Mouse (Mus musculus) hindbrain, postnatal 0 days (tissue): Measurements from ENCODE around the gene 2810408A11Rik. TPM values are rescaled to one million over a fixed set of nuclear protein-coding genes. Genes with fewer than 3 reads are reported as not detected.
"Not testable (repeated sequence)": the region's sequence is repeated elsewhere in the genome, so short reads cannot be mapped to it uniquely, and the experiment has no call there.

Source experiments
- ATAC-seq: fragments of 200-750 bp; cut with Nextera tagmentation; 2 replicates; pipeline ENCODE4 v1.8.0; 2017; ENCODE audit warnings: mild to moderate bottlenecking, moderate TSS enrichment, moderate library complexity
- DNase-seq: peaks from one replicate; pipeline ENCODE4 v3.0.0-alpha.2; 2015; ENCODE audit warnings: low spot score
- H3K27ac ChIP-seq: fragments of 300-500 bp; sonication (generic); 2 replicates; pipeline ENCODE4 v1.5.1; 2014; ENCODE audit warnings: mild to moderate bottlenecking
- H3K27me3 ChIP-seq: fragments of 300-500 bp; sonication (generic); 2 replicates; pipeline ENCODE4 v1.6.1; 2014; ENCODE audit warnings: low read length, mixed read lengths; ENCODE audit not compliant: insufficient read depth
- H3K36me3 ChIP-seq: fragments of 300-500 bp; sonication (generic); 2 replicates; pipeline ENCODE4 v1.6.1; 2014; ENCODE audit warnings: low read length, mixed read lengths; ENCODE audit not compliant: insufficient read depth
- H3K4me1 ChIP-seq: fragments of 300-500 bp; sonication (generic); 2 replicates; pipeline ENCODE4 v1.6.1; 2014; ENCODE audit warnings: antibody characterized with exemption, low read length, mixed read lengths; ENCODE audit not compliant: insufficient read depth
- H3K4me2 ChIP-seq: fragments of 300-500 bp; sonication (generic); 2 replicates; pipeline ENCODE4 v1.6.1; 2014; ENCODE audit warnings: low read depth, mild to moderate bottlenecking, low read length, moderate library complexity, mixed read lengths
- H3K4me3 ChIP-seq: fragments of 300-500 bp; sonication (generic); 2 replicates; pipeline ENCODE4 v1.5.1; 2014; ENCODE audit warnings: low read length
- H3K9ac ChIP-seq: fragments of 300-500 bp; sonication (generic); replicated peaks from 2 replicates; pipeline ENCODE4 v1.6.1; 2014; ENCODE audit warnings: mild to moderate bottlenecking, low read length, moderate library complexity, mixed read lengths
- H3K9me3 ChIP-seq: fragments of 300-500 bp; sonication (generic); 2 replicates; pipeline ENCODE4 v1.6.1; 2016; ENCODE audit warnings: low read length, mixed read lengths
- CTCF ChIP-seq: IDR thresholded peaks from 2 replicates; pipeline ENCODE4 v1.5.1; 2016; ENCODE audit warnings: antibody characterized with exemption, control low read depth, low read depth
- WGBS: fragments of 180-500 bp; shearing (Covaris S2); extraction: QIAGEN DNeasy Blood & Tissue Kit; methylation state at CpG from one replicate; pipeline ENCODE4 v1.1.7; 2014; 5-methylcytosine and 5-hydroxymethylcytosine counted together
- polyA plus RNA-seq: library from polyadenylated mRNA; unstranded; fragments of >200 nt; fragmentation: Nextera tagmentation; extraction: Ambion mirVana; gene quantifications from 2 replicates; pipeline ENCODE4 v1.2.1, GENCODE M21; 2015
- total RNA-seq: library from RNA; depleted of rRNA; stranded (reverse); fragments of >200 nt; gene quantifications from 2 replicates; pipeline ENCODE4 v1.2.3, GENCODE M21; 2014

Gene 2810408A11Rik
- total and polyA plus RNA-seq, 2 experiments from 2014 or later = 6.5 to 9.7 TPM

GRCm38 (mm10) chr11:69865561-69865960, 35.2 kb downstream of the 2810408A11Rik start:
- Histone ChIP-seq H3K4me2 (no peak overlapping the region), H3K27me3 (no peaks in the 10 kb centered on the region), H3K4me1 (no peaks in the 10 kb centered on the region), H3K27ac (no peak overlapping the region), H3K9me3 (no peaks in the 10 kb centered on the region), H3K9ac (no peak overlapping the region), H3K36me3 (no peaks in the 10 kb centered on the region), H3K4me3 (no peak overlapping the region)
- DNase-seq (no peak), ATAC-seq (no peak)
- 65% methylated on average over 9 of the region's 9 CpGs for WGBS
- no peak for TF ChIP-seq CTCF

- Histone ChIP-seq H3K27ac (no peak overlapping the region), H3K9me3 (no peaks in the 10 kb centered on the region), H3K4me2 (no peak overlapping the region), H3K27me3 (0 out of 2 replicates have a peak, but pooled peaks cover under 1% of the 10 kb centered on the region), H3K4me1 (no peaks in the 10 kb centered on the region), H3K4me3 (no peak overlapping the region), H3K9ac (no peak overlapping the region), H3K36me3 (no peaks in the 10 kb centered on the region)
- 44% methylated on average over 8 of the region's 8 CpGs for whole genome bisulfite sequencing
- DNase-seq (no peak), ATAC-seq (no peak)
- no peak for TF ChIP-seq CTCF
Observed at GRCm38 (mm10) chr11:69864138-69864860, 36.5 kb downstream of the 2810408A11Rik start.

GRCm38 (mm10) chr11:69863729-69864128, 37.1 kb downstream of the 2810408A11Rik start:
- H3K27ac ChIP-seq, ATAC-seq, H3K9me3 ChIP-seq, H3K36me3 ChIP-seq, H3K4me3 ChIP-seq, H3K9ac ChIP-seq, H3K4me2 ChIP-seq, H3K4me1 ChIP-seq, H3K27me3 ChIP-seq, DNase-seq: not testable (repeated sequence)
- 78% methylated on average over 3 of the region's 3 CpGs for whole genome bisulfite sequencing

GRCm38 (mm10) chr11:69858113-69858998, 42.4 kb downstream of the 2810408A11Rik start, which contains the start of gene Tnk1:
Tnk1 (minus strand) TSS chr11:69858730.
- Histone ChIP-seq H3K36me3 (no peaks in the 10 kb centered on the region), H3K27me3 (0 out of 2 replicates have a peak, but pooled peaks cover 8% of the 10 kb centered on the region), H3K4me1 (no peaks in the 10 kb centered on the region), H3K4me2 (no peak within 1 kb of the TSS), H3K9ac (no peak within 1 kb of the TSS), H3K27ac (no peak within 1 kb of the TSS), H3K9me3 (no peaks in the 10 kb centered on the region), H3K4me3 (no peak within 1 kb of the TSS)
- ATAC-seq (no peak), DNase-seq (no peak)
- TF ChIP-seq CTCF = no peak
- 24% methylated on average over 30 of the region's 30 CpGs for WGBS

- peak; percentile 61 for ATAC-seq
- WGBS = 20% methylated on average over 16 of the region's 16 CpGs
Observed at GRCm38 (mm10) chr11:69855347-69855746, 45.4 kb downstream of the 2810408A11Rik start.

GRCm38 (mm10) chr11:69854680-69855079, 46.1 kb downstream of the 2810408A11Rik start:
- TF ChIP-seq CTCF = no peak
- Histone ChIP-seq H3K4me1 (no peaks in the 10 kb centered on the region), H3K9ac (no peak overlapping the region), H3K27me3 (0 out of 2 replicates have a peak, but pooled peaks cover 8% of the 10 kb centered on the region), H3K4me2 (no peak overlapping the region), H3K9me3 (no peaks in the 10 kb centered on the region), H3K4me3 (no peak overlapping the region), H3K36me3 (peaks cover 17% of the 10 kb centered on the region), H3K27ac (no peak overlapping the region)
- WGBS = 86% methylated on average over 10 of the region's 10 CpGs
- ATAC-seq = no peak
- DNase-seq = no peak

More at GRCm38 (mm10) chr11:69855347-69855746, 45.4 kb downstream of the 2810408A11Rik start:
- no peaks in the 10 kb centered on the region for H3K9me3 ChIP-seq
- TF ChIP-seq CTCF = peak; percentile 61
- H3K4me3 ChIP-seq = no peak overlapping the region
- no peak overlapping the region for H3K4me2 ChIP-seq
- DNase-seq = peak; percentile 46
- 0 out of 2 replicates have a peak, but pooled peaks cover 8% of the 10 kb centered on the region for H3K27me3 ChIP-seq
- H3K27ac ChIP-seq = no peak overlapping the region
- H3K36me3 ChIP-seq = peaks cover 10% of the 10 kb centered on the region
- H3K9ac ChIP-seq = no peak overlapping the region
- H3K4me1 ChIP-seq = no peaks in the 10 kb centered on the region
